Comparison of ENCODE assay signal across 10 mouse cellular contexts in the genomic region with DNA sequence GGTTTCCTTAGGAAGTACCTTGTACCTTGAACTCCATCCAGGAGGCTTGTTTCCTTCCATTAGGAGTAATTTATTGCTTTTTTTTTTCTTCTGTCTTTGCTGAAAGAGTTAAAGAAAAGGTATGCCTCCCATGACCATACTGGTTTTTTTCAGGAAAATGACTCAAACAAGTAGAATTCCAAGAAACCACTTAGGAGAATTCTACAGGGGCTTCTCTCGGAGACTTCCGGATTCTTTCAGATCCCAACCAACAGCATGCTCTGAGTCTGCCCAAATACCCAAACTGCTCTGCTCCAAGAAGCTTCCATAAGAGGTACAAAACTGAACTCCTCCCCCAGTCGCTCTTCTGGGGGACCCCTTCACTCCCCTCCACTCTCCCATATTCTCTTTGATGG. TPM values are rescaled to one million over a fixed set of nuclear protein-coding genes. Genes with fewer than 3 reads are reported as not detected.
DNase-seq lines count a peak whose midpoint lies in the region; ATAC-seq and TF ChIP-seq lines count a peak whose summit lies in the region.
"Had no signal": no experiment of that assay in that cellular context is flagged by ENCODE, and none has a peak within 500 bp of the region (broad histone marks: within the 10 kb centered on the region; RNA-seq: fewer than 3 reads in every experiment).

No protein-coding gene starts in this region.

- 48% methylated on average over 3 of the region's 3 CpGs for WGBS in embryonic facial prominence, embryonic 15.5 days
- WGBS in intestine, postnatal 0 days, result 56% methylated on average over 3 of the region's 3 CpGs
- WGBS in small intestine, adult 2 months, result 50% methylated on average over 3 of the region's 3 CpGs

- no peak for TF ChIP-seq CTCF in left cerebral cortex, adult 2 months (IDR thresholded peaks at IDR 0.05)
- TF ChIP-seq CTCF in intestine, postnatal 0 days (IDR thresholded peaks at IDR 0.05; ENCODE audit: low read depth), result no peak
- no peak for TF ChIP-seq CTCF in small intestine, adult 2 months (IDR thresholded peaks at IDR 0.05; ENCODE audit: extremely low read depth, insufficient read length, insufficient replicate concordance, low read depth, low read length)

- peaks cover 31% of the 10 kb centered on the region for H3K4me1 ChIP-seq in embryonic facial prominence, embryonic 15.5 days
- peaks cover 13% of the 10 kb centered on the region; the same call in 1 of the 2 replicates for H3K4me1 ChIP-seq in intestine, postnatal 0 days (replicated peaks; ENCODE audit: control insufficient read depth, insufficient read depth, low read length)
- peaks cover 14% of the 10 kb centered on the region; the same call in 1 of the 2 replicates for H3K4me1 ChIP-seq in small intestine, adult 2 months (ENCODE audit: control insufficient read depth, insufficient read depth, insufficient read length, low read length)

- no peak for TF ChIP-seq POLR2A in small intestine, adult 2 months (IDR thresholded peaks at IDR 0.05; ENCODE audit: low read depth, low read length)

- H3K27me3 ChIP-seq in embryonic facial prominence, embryonic 15.5 days, result no peaks in the 10 kb centered on the region
- H3K27me3 ChIP-seq in intestine, postnatal 0 days (replicated peaks; ENCODE audit: control insufficient read depth, insufficient read depth, low read length), result no peaks in the 10 kb centered on the region
- H3K27me3 ChIP-seq in small intestine, adult 2 months (ENCODE audit: control insufficient read depth, insufficient read depth, low read length), result no peaks in the 10 kb centered on the region

- ATAC-seq in embryonic facial prominence, embryonic 15.5 days (ENCODE audit: insufficient number of reproducible peaks, low FRiP score, low TSS enrichment, low read depth), result no peak
- ATAC-seq in intestine, postnatal 0 days, result no peak

- no peaks in the 10 kb centered on the region for H3K36me3 ChIP-seq in embryonic facial prominence, embryonic 15.5 days
- 0 out of 2 replicates have a peak, but pooled peaks cover 4% of the 10 kb centered on the region for H3K36me3 ChIP-seq in intestine, postnatal 0 days (ENCODE audit: control insufficient read depth, insufficient read depth)
- no peaks in the 10 kb centered on the region for H3K36me3 ChIP-seq in small intestine, adult 2 months (ENCODE audit: control insufficient read depth, insufficient read depth, low read length)

- no peaks in the 10 kb centered on the region for H3K9me3 ChIP-seq in embryonic facial prominence, embryonic 15.5 days (replicated peaks)
- H3K9me3 ChIP-seq in intestine, postnatal 0 days (ENCODE audit: control insufficient read depth), result no peaks in the 10 kb centered on the region

- peak overlapping the region; percentile 96; the same call in 1 of the 2 replicates for H3K27ac ChIP-seq in left cerebral cortex, adult 2 months
- H3K27ac ChIP-seq in embryonic facial prominence, embryonic 15.5 days (replicated peaks), result peak overlapping the region; percentile 95
- peak overlapping the region; percentile 69 for H3K27ac ChIP-seq in intestine, postnatal 0 days (ENCODE audit: low read depth, low read length)
- 0 out of 2 replicates have a peak overlapping the region, but pooled peaks have one; percentile 29 for H3K27ac ChIP-seq in small intestine, adult 2 months (ENCODE audit: insufficient read depth, low read depth, low read length)

- intact Hi-C loops in left cerebral cortex, adult 2 months (cut with DNase I), result no loop called here
- intact Hi-C loops in left cerebral cortex, postnatal 10 days (cut with DNase I), result no loop called here
- intact Hi-C loops in left cerebral cortex, postnatal 36 days (cut with DNase I), result no loop called here

- H3K9ac ChIP-seq in embryonic facial prominence, embryonic 15.5 days, result no peak overlapping the region; the same call in 1 of the 2 replicates
- H3K9ac ChIP-seq in intestine, postnatal 0 days (ENCODE audit: low read depth, low read length), result no peak overlapping the region; the same call in 1 of the 2 replicates

- DNase-seq in left cerebral cortex, adult 2 months (ENCODE audit: extremely low spot score in 1 of 2, low spot score in 2 of 2), result no peak
- DNase-seq in left cerebral cortex, postnatal 10 days (ENCODE audit: extremely low spot score in 1 of 2, low spot score in 2 of 2), result no peak
- no peak for DNase-seq in left cerebral cortex, postnatal 36 days (ENCODE audit: low spot score in 2 of 2)
- no peak for DNase-seq in adrenal gland, postnatal 10 days
- DNase-seq in urinary bladder, adult 18-20 months (ENCODE audit: low spot score in 2 of 2), result no peak
- DNase-seq: adrenal gland, postnatal 14 days had no signal

- H3K4me2 ChIP-seq in embryonic facial prominence, embryonic 15.5 days (replicated peaks), result peak overlapping the region; percentile 82
- peak overlapping the region; percentile 89 for H3K4me2 ChIP-seq in intestine, postnatal 0 days (replicated peaks; ENCODE audit: low read depth)

- H3K4me3 ChIP-seq in left cerebral cortex, adult 2 months, result peak overlapping the region; percentile 73; the same call in 1 of the 2 replicates
- H3K4me3 ChIP-seq in embryonic facial prominence, embryonic 15.5 days (replicated peaks), result peak overlapping the region; percentile 96
- H3K4me3 ChIP-seq in intestine, postnatal 0 days (ENCODE audit: low read depth, low read length), result no peak overlapping the region
- no peak overlapping the region for H3K4me3 ChIP-seq in small intestine, adult 2 months (ENCODE audit: low read depth, low read length)

RNA-seq across cellular contexts. Expression of gene Ctps, which starts 1.0 kb away (rescaled TPM):
- 10 to 100 TPM; 40.0 to 42.4 TPM for total RNA-seq in left cerebral cortex, adult 2 months (2021)
- 10 to 100 TPM; 62.2 to 62.5 TPM for total RNA-seq in left cerebral cortex, postnatal 10 days (2021)
- 67.0 and 68.6 TPM in 2 replicates for polyA plus RNA-seq in embryonic facial prominence, embryonic 15.5 days (2015; fragmentation: Nextera tagmentation; extraction: Ambion mirVana)
- polyA plus RNA-seq in intestine, postnatal 0 days (2015; fragmentation: Nextera tagmentation; extraction: Ambion mirVana), result 23.4 and 23.7 TPM in 2 replicates
- polyA plus RNA-seq in small intestine, adult 2 months (2012; rRNA removed), result 1.5 and 1.9 TPM in 2 replicates
- 10 to 100 TPM; 42.7 to 46.1 TPM for total RNA-seq in left cerebral cortex, postnatal 36 days (2021)
- 10 to 100 TPM; 24.4 to 29.9 TPM for total RNA-seq in adrenal gland, postnatal 10 days (2021)

RNA-seq across cellular contexts. Expression of gene Gm8439, which starts 17.5 kb away (rescaled TPM):
- total RNA-seq in left cerebral cortex, adult 2 months (2021), result not detected
- total RNA-seq in left cerebral cortex, postnatal 10 days (2021), result not detected
- polyA plus RNA-seq in embryonic facial prominence, embryonic 15.5 days (2015; fragmentation: Nextera tagmentation; extraction: Ambion mirVana), result not detected in 2 replicates
- polyA plus RNA-seq in intestine, postnatal 0 days (2015; fragmentation: Nextera tagmentation; extraction: Ambion mirVana), result not detected in 2 replicates
- not detected in 2 replicates for polyA plus RNA-seq in small intestine, adult 2 months (2012; rRNA removed)
- not detected for total RNA-seq in left cerebral cortex, postnatal 36 days (2021)
- not detected for total RNA-seq in adrenal gland, postnatal 10 days (2021)
- total RNA-seq: adrenal gland, postnatal 14 days; layer of hippocampus, adult 8-10 months had no signal

RNA-seq across cellular contexts. Expression of gene Slfnl1, which starts 39.0 kb away (rescaled TPM):
- under 1 TPM; 0.32 to 0.63 TPM for total RNA-seq in left cerebral cortex, adult 2 months (2021)
- total RNA-seq in left cerebral cortex, postnatal 10 days (2021), result under 1 TPM in 1 of 2 experiments, not detected in 1; 0.39 TPM
- polyA plus RNA-seq in embryonic facial prominence, embryonic 15.5 days (2015; fragmentation: Nextera tagmentation; extraction: Ambion mirVana), result 0.12 TPM in 1 of 2 replicates, not detected in the other
- not detected in 2 replicates for polyA plus RNA-seq in intestine, postnatal 0 days (2015; fragmentation: Nextera tagmentation; extraction: Ambion mirVana)
- not detected in 2 replicates for polyA plus RNA-seq in small intestine, adult 2 months (2012; rRNA removed)
- total RNA-seq in left cerebral cortex, postnatal 36 days (2021), result not detected
- total RNA-seq in adrenal gland, postnatal 10 days (2021), result under 1 TPM; 0.18 to 0.27 TPM

Comparison
In these comparisons a context has a peak if more than half of its experiments do, and no peak if none do; other contexts are left out.
1. H3K27ac ChIP-seq: peak in every context shown above with its lines; median percentile 96 in left cerebral cortex, adult 2 months; 95 in embryonic facial prominence, embryonic 15.5 days; 69 in intestine, postnatal 0 days; 29 in small intestine, adult 2 months.
2. H3K4me3 ChIP-seq: peak in left cerebral cortex, adult 2 months (single experiment) and embryonic facial prominence, embryonic 15.5 days (single experiment); none in intestine, postnatal 0 days (single experiment) and small intestine, adult 2 months (single experiment).